Mouse (Mus musculus) megakaryocyte, embryonic 14.5 days (primary cell): ENCODE measurements around the gene Tenm4. TPM values are rescaled to one million over a fixed set of nuclear protein-coding genes. Genes with fewer than 3 reads are reported as not detected.

Experiments
- H3K27me3 ChIP-seq: replicated peaks from 2 replicates; pipeline ENCODE3; 2012; ENCODE audit warnings: inconsistent platforms
- H3K36me3 ChIP-seq: replicated peaks from 2 replicates; pipeline ENCODE3; 2012; ENCODE audit warnings: low read length, inconsistent platforms, mixed read lengths
- H3K4me1 ChIP-seq: 2 replicates; pipeline ENCODE4 v1.6.1; 2012; ENCODE audit warnings: inconsistent platforms
- H3K4me3 ChIP-seq: replicated peaks from 2 replicates; pipeline ENCODE3; 2012; ENCODE audit warnings: moderate library complexity, mild to moderate bottlenecking, inconsistent platforms
- H3K9me3 ChIP-seq: 2 replicates; pipeline ENCODE4 v1.6.1; 2012; ENCODE audit warnings: inconsistent platforms
- FLI1 ChIP-seq: IDR thresholded peaks from 2 replicates; pipeline ENCODE4 v1.6.1; 2012; ENCODE audit warnings: low read length, inconsistent platforms, mixed read lengths
- GATA1 ChIP-seq: IDR thresholded peaks from 3 replicates; pipeline ENCODE4 v1.6.1; 2012; ENCODE audit warnings: mixed read lengths, low read length, inconsistent platforms, borderline replicate concordance
- polyA plus RNA-seq: library from polyadenylated mRNA; stranded (reverse); fragments of >175 nt; gene quantifications from 2 replicates; pipeline ENCODE4 v1.2.3, GENCODE M21; 2012; ENCODE audit warnings: low replicate concordance; ENCODE audit not compliant: insufficient read depth

Tenm4 gene
- polyA plus RNA-seq, 1 experiment, result not detected

GRCm38 (mm10) chr7:96826101-96826500 lies 655.1 kb downstream of the Tenm4 start:
- Histone ChIP-seq H3K9me3 (peaks cover 10% of the 10 kb centered on the region), H3K4me3 (no peak overlapping the region), H3K36me3 (no peaks in the 10 kb centered on the region), H3K27me3 (peaks cover 13% of the 10 kb centered on the region), H3K4me1 (peaks cover 24% of the 10 kb centered on the region)
- no peak for TF ChIP-seq GATA1
- no peak for TF ChIP-seq FLI1

GRCm38 (mm10) chr7:96826672-96827071 lies 655.6 kb downstream of the Tenm4 start:
- Histone ChIP-seq H3K9me3 (peaks cover 10% of the 10 kb centered on the region), H3K27me3 (peaks cover 13% of the 10 kb centered on the region), H3K4me1 (peaks cover 24% of the 10 kb centered on the region), H3K4me3 (no peak overlapping the region), H3K36me3 (no peaks in the 10 kb centered on the region)
- TF ChIP-seq GATA1, result no peak
- TF ChIP-seq FLI1, result no peak

- no peaks in the 10 kb centered on the region for H3K36me3 ChIP-seq
- H3K9me3 ChIP-seq, result peaks cover 13% of the 10 kb centered on the region
- no peak overlapping the region for H3K4me3 ChIP-seq
- peaks cover 16% of the 10 kb centered on the region for H3K4me1 ChIP-seq
- H3K27me3 ChIP-seq, result no peaks in the 10 kb centered on the region
- TF ChIP-seq FLI1 (no peak), GATA1 (no peak)
Measured at GRCm38 (mm10) chr7:96832551-96832950, 661.5 kb downstream of the Tenm4 start.

GRCm38 (mm10) chr7:96833012-96833411 lies 662.0 kb downstream of the Tenm4 start:
- Histone ChIP-seq H3K9me3 (peaks cover 8% of the 10 kb centered on the region), H3K36me3 (no peaks in the 10 kb centered on the region), H3K4me3 (no peak overlapping the region), H3K27me3 (no peaks in the 10 kb centered on the region), H3K4me1 (peaks cover 16% of the 10 kb centered on the region)
- TF ChIP-seq FLI1, result no peak
- TF ChIP-seq GATA1, result no peak

- Histone ChIP-seq H3K4me3 (no peak overlapping the region), H3K27me3 (no peaks in the 10 kb centered on the region), H3K9me3 (peaks cover 3% of the 10 kb centered on the region), H3K36me3 (no peaks in the 10 kb centered on the region), H3K4me1 (peaks cover 11% of the 10 kb centered on the region)
- no peak for TF ChIP-seq GATA1
- TF ChIP-seq FLI1, result no peak
Measured at GRCm38 (mm10) chr7:96834681-96835289, 663.7 kb downstream of the Tenm4 start.

GRCm38 (mm10) chr7:96835313-96835712 lies 664.3 kb downstream of the Tenm4 start:
- TF ChIP-seq GATA1 (no peak), FLI1 (no peak)
- H3K4me3 ChIP-seq, result no peak overlapping the region
- peaks cover 3% of the 10 kb centered on the region for H3K9me3 ChIP-seq
- H3K36me3 ChIP-seq, result no peaks in the 10 kb centered on the region
- peaks cover 11% of the 10 kb centered on the region for H3K4me1 ChIP-seq
- peaks cover 1% of the 10 kb centered on the region for H3K27me3 ChIP-seq

GRCm38 (mm10) chr7:96838271-96838841 lies 667.3 kb downstream of the Tenm4 start:
- H3K27me3 ChIP-seq, result peaks cover 1% of the 10 kb centered on the region
- TF ChIP-seq FLI1, result no peak
- no peak for TF ChIP-seq GATA1
- H3K9me3 ChIP-seq, result peaks cover 2% of the 10 kb centered on the region
- H3K36me3 ChIP-seq, result no peaks in the 10 kb centered on the region
- no peak overlapping the region for H3K4me3 ChIP-seq
- peaks cover under 1% of the 10 kb centered on the region; the same call in 1 of the 2 replicates for H3K4me1 ChIP-seq

- H3K4me3 ChIP-seq, result no peak overlapping the region
- no peaks in the 10 kb centered on the region for H3K4me1 ChIP-seq
- TF ChIP-seq FLI1, result no peak
- no peak for TF ChIP-seq GATA1
- H3K36me3 ChIP-seq, result no peaks in the 10 kb centered on the region
- peaks cover 1% of the 10 kb centered on the region for H3K27me3 ChIP-seq
- H3K9me3 ChIP-seq, result no peaks in the 10 kb centered on the region
Measured at GRCm38 (mm10) chr7:96838926-96839325, 667.9 kb downstream of the Tenm4 start.

- TF ChIP-seq FLI1, result no peak
- TF ChIP-seq GATA1, result no peak
- Histone ChIP-seq H3K4me1 (no peaks in the 10 kb centered on the region), H3K4me3 (no peak overlapping the region), H3K9me3 (no peaks in the 10 kb centered on the region), H3K27me3 (peaks cover 1% of the 10 kb centered on the region), H3K36me3 (no peaks in the 10 kb centered on the region)
Measured at GRCm38 (mm10) chr7:96839586-96839985, 668.5 kb downstream of the Tenm4 start.

- no peak for TF ChIP-seq GATA1
- no peak for TF ChIP-seq FLI1
- no peaks in the 10 kb centered on the region for H3K9me3 ChIP-seq
- H3K4me3 ChIP-seq, result no peak overlapping the region
- peaks cover 1% of the 10 kb centered on the region for H3K27me3 ChIP-seq
- no peaks in the 10 kb centered on the region for H3K36me3 ChIP-seq
- no peaks in the 10 kb centered on the region for H3K4me1 ChIP-seq
Measured at GRCm38 (mm10) chr7:96842477-96843255, 671.6 kb downstream of the Tenm4 start.
